Mouse (Mus musculus) lung, adult 2 months (tissue): ENCODE measurements around the gene Bnip1. TPM values are rescaled to one million over a fixed set of nuclear protein-coding genes. Genes with fewer than 3 reads are reported as not detected.

ENCODE experiments used
- DNase-seq: peaks from one replicate; pipeline ENCODE4 v3.0.0; 2022
- H3K4me1 ChIP-seq: fragments of 200-500 bp; 2 replicates; pipeline ENCODE4 v1.6.1; 2011; ENCODE audit warnings: low read length; ENCODE audit not compliant: control insufficient read depth, insufficient read depth
- H3K4me3 ChIP-seq: fragments of 200-500 bp; replicated peaks from 2 replicates; pipeline ENCODE3; 2011; ENCODE audit warnings: low read depth, mild to moderate bottlenecking, control low read depth, low read length; ENCODE audit errors: extremely low read depth
- CTCF ChIP-seq: fragments of 200-500 bp; IDR thresholded peaks from 2 replicates; pipeline ENCODE4 v1.5.1; 2011; ENCODE audit warnings: mild to moderate bottlenecking, low read length, control low read depth; ENCODE audit not compliant: insufficient read depth
- POLR2A ChIP-seq: fragments of 200-500 bp; IDR thresholded peaks from 2 replicates; pipeline ENCODE4 v1.6.1; 2011; ENCODE audit warnings: low read depth, mild to moderate bottlenecking, control low read depth, low read length, borderline replicate concordance; ENCODE audit errors: extremely low read depth
- WGBS: fragments of 180-500 bp; shearing (Covaris S2); methylation state at CpG from one replicate; pipeline ENCODE4 v1.1.7; 2018; 5-methylcytosine and 5-hydroxymethylcytosine counted together
- polyA plus RNA-seq: library from polyadenylated mRNA; depleted of rRNA; stranded (reverse); fragments of >200 nt; gene quantifications from 2 replicates; pipeline ENCODE4 v1.2.3, GENCODE M21; 2012; rRNA removed

The Bnip1 gene
- 12.3 and 17.1 TPM in 2 replicates for polyA plus RNA-seq

DNA sequence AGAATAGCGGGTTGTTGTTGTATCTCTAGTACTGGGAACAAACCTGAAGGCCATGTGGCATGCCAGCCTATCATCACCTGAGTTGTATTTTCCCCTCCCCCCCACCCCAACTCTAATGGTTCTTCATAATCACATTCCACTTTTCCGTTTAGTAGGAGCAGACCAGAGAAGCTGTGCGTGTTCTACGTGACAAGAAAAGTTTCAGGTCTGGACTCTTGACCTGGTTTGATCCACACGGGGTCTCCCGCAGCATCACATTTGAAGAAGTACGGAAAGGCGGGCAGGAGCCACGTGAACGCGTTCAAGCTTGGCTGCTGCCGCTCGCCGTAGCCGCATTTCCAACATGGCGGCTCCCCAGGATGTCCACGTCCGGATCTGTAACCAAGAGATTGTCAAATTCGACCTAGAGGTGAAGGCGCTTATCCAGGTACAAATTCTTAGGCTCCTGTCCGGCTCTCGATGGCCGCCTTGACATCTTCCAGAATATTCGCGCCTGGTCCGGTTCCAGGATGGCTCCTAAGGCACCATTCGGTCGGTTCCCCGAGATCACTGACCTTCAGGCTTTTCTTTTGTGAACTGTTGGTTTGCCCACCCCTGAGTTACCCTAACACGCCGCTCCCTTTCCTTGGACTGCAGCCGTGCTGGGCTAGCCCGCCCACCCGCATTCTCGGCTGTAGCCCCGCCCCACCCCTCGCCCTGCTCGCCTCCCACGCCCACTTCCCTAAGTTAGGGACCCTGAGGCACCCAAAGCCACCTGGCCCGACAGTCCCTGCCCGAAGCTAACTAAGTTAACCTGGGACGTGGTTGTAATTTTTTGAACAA lies at the start of gene Bnip1:
Bnip1 (plus strand) TSS at position 317 of the 822 bp plus-strand sequence.
- DNase-seq: peak; percentile 77
- Histone ChIP-seq H3K4me3 (peak within 1 kb of the TSS; percentile 77), H3K4me1 (peaks cover 4% of the 10 kb centered on the region)
- WGBS: under 1% methylated on average over 42 of the region's 42 CpGs
- TF ChIP-seq CTCF (no peak), POLR2A (0 out of 2 replicates have a peak, but pooled peaks have one; percentile 32)

DNA sequence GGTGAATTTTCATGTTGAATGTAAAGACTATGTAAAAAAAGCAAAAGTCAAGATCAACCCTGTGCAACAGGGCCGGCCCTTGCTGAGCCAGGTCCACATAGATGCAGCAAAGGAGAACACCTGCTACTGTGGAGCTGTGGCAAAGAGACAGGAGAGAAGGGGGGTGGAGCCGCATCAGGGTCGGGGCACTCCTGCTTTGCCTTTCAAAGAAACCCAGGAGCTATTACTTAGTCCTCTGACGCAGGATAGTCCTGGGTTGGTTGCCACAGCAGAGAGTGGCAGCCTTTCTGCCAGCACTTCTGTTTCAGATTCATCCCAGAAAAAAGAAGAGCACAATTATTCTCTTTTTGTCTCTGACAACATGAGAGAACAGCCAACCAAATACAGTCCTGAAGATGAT lies 38.3 kb upstream of the Bnip1 start:
- Histone ChIP-seq H3K4me3 (no peak overlapping the region), H3K4me1 (no peaks in the 10 kb centered on the region)
- no peak for TF ChIP-seq POLR2A
- no peak for TF ChIP-seq CTCF
- DNase-seq: no peak
- WGBS: 71% methylated on average over 4 of the region's 4 CpGs

DNA sequence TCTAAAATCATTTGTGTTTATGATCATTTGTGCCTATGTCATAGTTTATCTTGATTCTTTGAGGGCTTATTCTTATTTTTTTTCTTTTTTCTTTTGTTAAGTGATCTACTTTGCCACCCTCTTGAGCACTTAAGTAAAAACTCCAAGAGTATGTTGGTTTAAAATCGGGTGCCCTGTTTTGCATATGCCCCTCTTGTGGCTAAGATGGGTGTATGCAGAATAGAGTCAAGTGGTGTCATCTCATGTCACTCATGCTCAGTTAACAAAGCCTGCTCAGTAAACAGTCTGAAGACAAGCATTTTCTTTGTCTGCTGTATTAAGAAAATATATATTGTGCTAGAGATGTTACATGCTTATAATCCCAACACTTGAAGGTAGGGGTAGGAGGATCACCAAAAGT lies 37.6 kb upstream of the Bnip1 start:
- Histone ChIP-seq H3K4me3 (no peak overlapping the region), H3K4me1 (no peaks in the 10 kb centered on the region)
- no peak for DNase-seq
- TF ChIP-seq CTCF (no peak), POLR2A (no peak)
- 37% methylated on average over 1 of the region's 1 CpGs for WGBS

- no peak for DNase-seq
- WGBS: 78% methylated on average over 3 of the region's 3 CpGs
- TF ChIP-seq CTCF: no peak
- no peak for TF ChIP-seq POLR2A
- no peak overlapping the region for H3K4me3 ChIP-seq
- H3K4me1 ChIP-seq: peaks cover 5% of the 10 kb centered on the region
Measured at GRCm38 (mm10) chr17:26749975-26750374, 30.9 kb upstream of the Bnip1 start.

DNA sequence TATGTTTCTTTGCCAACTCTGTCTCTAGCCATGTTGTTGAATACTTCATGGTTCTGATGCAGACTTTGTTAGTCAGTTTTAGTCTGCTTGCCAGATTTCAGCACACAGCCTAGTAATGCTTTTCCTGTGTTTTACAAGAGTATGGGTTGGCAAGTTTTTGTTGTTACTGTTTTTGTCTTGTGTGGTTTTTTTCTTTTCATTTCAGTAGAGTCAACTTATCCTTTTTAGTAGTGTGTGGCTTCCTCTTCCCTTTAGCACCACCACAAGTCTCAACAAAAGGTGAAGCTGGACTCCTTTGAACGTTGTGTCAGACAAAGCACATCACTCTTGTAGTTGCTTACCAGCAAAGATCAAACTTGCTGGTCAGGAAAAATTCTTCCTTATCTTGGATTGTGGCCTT lies 28.6 kb upstream of the Bnip1 start:
- DNase-seq: no peak
- TF ChIP-seq POLR2A (no peak), CTCF (no peak)
- H3K4me1 ChIP-seq: peaks cover 5% of the 10 kb centered on the region
- 62% methylated on average over 1 of the region's 1 CpGs for WGBS
- H3K4me3 ChIP-seq: no peak overlapping the region

DNA sequence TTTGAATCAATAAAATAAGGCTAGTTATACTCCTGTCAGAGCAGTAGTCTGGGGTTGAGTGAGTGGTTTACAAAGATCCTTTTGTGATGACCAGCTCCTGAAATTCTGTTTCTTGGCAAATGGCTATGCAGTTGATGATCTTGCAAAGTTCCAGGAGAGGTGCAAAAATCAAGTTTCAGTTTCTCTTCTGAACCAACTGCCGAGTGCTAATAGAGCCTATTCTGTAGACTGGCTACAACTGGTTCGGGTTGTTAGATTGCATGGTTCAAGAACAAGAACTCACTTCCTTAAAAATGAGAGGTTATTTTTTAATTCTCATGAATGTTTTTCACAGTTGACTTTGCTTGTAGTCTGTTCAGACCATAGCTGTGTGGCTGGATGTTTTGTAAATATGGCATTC lies 27.4 kb upstream of the Bnip1 start:
- peaks cover 5% of the 10 kb centered on the region for H3K4me1 ChIP-seq
- H3K4me3 ChIP-seq: no peak overlapping the region
- TF ChIP-seq CTCF: no peak
- no peak for DNase-seq
- WGBS: 26% methylated on average over 2 of the region's 2 CpGs

DNA sequence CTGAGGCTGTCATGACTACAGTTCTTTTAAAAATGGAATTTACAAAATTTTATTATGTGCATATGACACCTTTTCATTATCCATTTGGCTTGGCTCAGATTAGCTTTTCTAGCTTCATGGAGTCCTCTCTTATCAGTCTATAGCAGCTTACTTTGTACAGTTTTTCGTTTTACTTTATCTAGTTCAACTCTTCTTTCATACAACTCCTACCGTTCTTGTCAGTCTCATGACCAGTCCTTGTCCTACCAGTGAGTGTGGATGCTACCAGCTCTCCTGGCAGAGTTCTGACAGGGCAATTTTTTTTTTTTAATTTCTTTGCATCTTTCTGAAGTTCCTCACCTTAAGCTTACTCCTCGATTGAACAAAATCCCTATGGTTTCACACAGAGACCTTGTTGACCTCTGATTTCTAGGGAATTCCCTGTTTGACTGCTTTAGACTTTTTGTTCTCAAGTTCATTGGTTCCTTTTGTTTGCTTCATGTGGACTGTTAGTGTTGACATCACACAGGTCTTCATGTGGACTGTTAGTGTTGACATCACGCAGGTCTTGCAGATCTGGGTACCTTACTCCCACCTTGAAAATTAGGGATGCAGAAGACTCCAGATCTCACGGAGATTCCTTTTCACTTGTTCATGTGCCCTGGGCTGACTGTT lies 13.6 kb upstream of the Bnip1 start:
- 88% methylated on average over 5 of the region's 5 CpGs for WGBS
- no peak for TF ChIP-seq CTCF
- no peak for TF ChIP-seq POLR2A
- DNase-seq: no peak
- Histone ChIP-seq H3K4me3 (no peak overlapping the region), H3K4me1 (no peaks in the 10 kb centered on the region)

GRCm38 (mm10) chr17:26767754-26768124 lies 13.1 kb upstream of the Bnip1 start:
- no peak for DNase-seq
- no peak overlapping the region for H3K4me3 ChIP-seq
- H3K4me1 ChIP-seq: no peaks in the 10 kb centered on the region
- 84% methylated on average over 2 of the region's 2 CpGs for WGBS
- no peak for TF ChIP-seq POLR2A
- no peak for TF ChIP-seq CTCF

GRCm38 (mm10) chr17:26776211-26776610 lies 4.7 kb upstream of the Bnip1 start:
- DNase-seq: no peak
- Histone ChIP-seq H3K4me1 (no peaks in the 10 kb centered on the region; the same call in 1 of the 2 replicates), H3K4me3 (no peak overlapping the region)
- 47% methylated on average over 10 of the region's 10 CpGs for WGBS
- no peak for TF ChIP-seq CTCF
- no peak for TF ChIP-seq POLR2A

- Histone ChIP-seq H3K4me1 (peaks cover 4% of the 10 kb centered on the region), H3K4me3 (no peak overlapping the region)
- WGBS: 86% methylated on average over 4 of the region's 4 CpGs
- TF ChIP-seq POLR2A (no peak), CTCF (no peak)
- DNase-seq: no peak
Measured at GRCm38 (mm10) chr17:26778001-26778400, 2.9 kb upstream of the Bnip1 start.
